In the genomic region with DNA sequence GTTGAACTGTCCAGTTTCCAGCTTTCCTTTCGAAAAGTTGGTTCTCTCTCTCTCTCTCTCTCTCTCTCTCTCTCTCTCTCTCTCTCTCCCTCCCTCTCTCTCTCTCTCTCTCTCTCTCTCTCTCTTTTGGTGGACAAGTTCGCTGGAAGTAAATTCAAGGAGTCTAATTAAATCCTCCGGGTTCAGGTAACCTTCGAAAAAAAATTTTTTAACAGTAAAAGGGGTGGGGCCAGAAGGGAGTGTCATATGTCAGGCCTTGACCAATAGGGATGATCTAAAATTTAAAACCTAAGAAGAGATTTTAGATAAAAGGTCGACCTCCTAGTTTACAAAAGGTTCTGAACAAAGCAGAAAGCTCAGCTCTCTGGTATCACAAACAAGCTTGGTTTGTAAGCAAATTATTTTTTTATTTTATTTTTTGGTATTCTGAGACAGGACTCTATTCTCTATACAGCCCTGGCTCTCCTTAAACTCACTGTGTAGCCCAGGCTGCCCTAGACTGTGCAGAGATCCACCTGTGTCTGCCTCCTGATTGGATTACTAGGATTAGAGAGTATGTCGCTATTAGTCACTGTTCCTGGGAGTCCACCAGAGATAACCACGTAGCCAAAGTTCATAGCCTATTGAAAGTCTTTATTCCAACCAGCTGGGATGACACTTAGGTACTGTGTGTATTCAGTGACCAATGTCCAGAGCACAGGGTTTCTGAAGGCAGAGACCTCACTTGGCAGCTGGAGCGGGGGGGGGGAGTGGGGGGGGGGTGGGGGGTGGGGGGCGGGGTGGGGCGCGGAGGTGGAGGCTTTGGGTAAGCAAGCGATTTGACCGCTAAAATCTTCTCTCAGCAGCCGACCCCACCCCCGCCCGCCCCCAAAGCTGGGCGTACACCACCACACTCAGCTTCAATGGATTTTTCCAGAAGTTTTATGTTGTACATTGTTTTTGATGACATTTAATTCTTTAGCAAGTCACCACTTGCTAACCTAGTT, we compare ENCODE assay signal across 8 mouse cellular contexts. TPM values are rescaled to one million over a fixed set of nuclear protein-coding genes. Genes with fewer than 3 reads are reported as not detected.
DNase-seq lines count a peak whose midpoint lies in the region; ATAC-seq and TF ChIP-seq lines count a peak whose summit lies in the region.

No protein-coding gene starts in this region.

- ATAC-seq in hindbrain, embryonic 11.5 days (ENCODE audit: low FRiP score) = peak; percentile 79
- ATAC-seq in limb, embryonic 14.5 days (ENCODE audit: low FRiP score, low read depth) = peak; percentile 56
- ATAC-seq in midbrain, embryonic 16.5 days = peak; percentile 77

- TF ChIP-seq CTCF in bone marrow, adult 2 months (IDR thresholded peaks at IDR 0.05; ENCODE audit: control insufficient read depth, insufficient read depth, low read length) = no peak

- peaks cover 22% of the 10 kb centered on the region for H3K36me3 ChIP-seq in forebrain, embryonic 10.5 days (replicated peaks)
- H3K36me3 ChIP-seq in hindbrain, embryonic 11.5 days (ENCODE audit: control insufficient read depth, insufficient read depth, low read length) = no peaks in the 10 kb centered on the region
- peaks cover 17% of the 10 kb centered on the region for H3K36me3 ChIP-seq in limb, embryonic 14.5 days (ENCODE audit: control insufficient read depth, insufficient read depth, low read length)
- no peaks in the 10 kb centered on the region for H3K36me3 ChIP-seq in midbrain, embryonic 16.5 days (ENCODE audit: control insufficient read depth, insufficient read depth, low read length)

- H3K9ac ChIP-seq in hindbrain, embryonic 11.5 days (ENCODE audit: low read depth, low read length) = no peak overlapping the region; the same call in 1 of the 2 replicates
- peak overlapping the region; percentile 92 for H3K9ac ChIP-seq in limb, embryonic 14.5 days (ENCODE audit: low read depth, low read length, severe bottlenecking)
- peak overlapping the region; percentile 70; the same call in 1 of the 2 replicates for H3K9ac ChIP-seq in midbrain, embryonic 16.5 days (ENCODE audit: low read depth, low read length)

- no peak for TF ChIP-seq POLR2A in bone marrow, adult 2 months (IDR thresholded peaks at IDR 0.05; ENCODE audit: borderline replicate concordance, control insufficient read depth, low read depth, low read length)
- no peak for TF ChIP-seq POLR2A in limb, embryonic 14.5 days (IDR thresholded peaks at IDR 0.05; ENCODE audit: borderline replicate concordance, extremely low read depth, insufficient read depth, insufficient read length)

- no peaks in the 10 kb centered on the region for H3K9me3 ChIP-seq in forebrain, embryonic 10.5 days
- H3K9me3 ChIP-seq in hindbrain, embryonic 11.5 days (ENCODE audit: control insufficient read depth, low read length) = no peaks in the 10 kb centered on the region
- H3K9me3 ChIP-seq in limb, embryonic 14.5 days (ENCODE audit: control insufficient read depth, low read length) = no peaks in the 10 kb centered on the region
- H3K9me3 ChIP-seq in midbrain, embryonic 16.5 days (replicated peaks; ENCODE audit: control insufficient read depth, low read length, poor library complexity, severe bottlenecking) = no peaks in the 10 kb centered on the region

- H3K27ac ChIP-seq in bone marrow, adult 2 months (ENCODE audit: control insufficient read depth, insufficient read depth, low read depth, low read length, poor library complexity) = peak overlapping the region; percentile 99
- peak overlapping the region; percentile 96 for H3K27ac ChIP-seq in forebrain, embryonic 10.5 days
- peak overlapping the region; percentile 83; the same call in 1 of the 2 replicates for H3K27ac ChIP-seq in hindbrain, embryonic 11.5 days (ENCODE audit: low read depth, low read length)
- H3K27ac ChIP-seq in limb, embryonic 14.5 days (replicated peaks; ENCODE audit: low read depth, low read length) = peak overlapping the region; percentile 99
- peak overlapping the region; percentile 80 for H3K27ac ChIP-seq in midbrain, embryonic 16.5 days (ENCODE audit: low read length)

- peaks cover 3% of the 10 kb centered on the region; the same call in 1 of the 2 replicates for H3K4me1 ChIP-seq in bone marrow, adult 2 months (ENCODE audit: control insufficient read depth, insufficient read depth, low read length)
- H3K4me1 ChIP-seq in forebrain, embryonic 10.5 days = peaks cover 50% of the 10 kb centered on the region
- no peaks in the 10 kb centered on the region for H3K4me1 ChIP-seq in hindbrain, embryonic 11.5 days (replicated peaks; ENCODE audit: control insufficient read depth, insufficient read depth, low read length)
- peaks cover 20% of the 10 kb centered on the region for H3K4me1 ChIP-seq in limb, embryonic 14.5 days (ENCODE audit: control insufficient read depth, insufficient read depth, low read length)
- H3K4me1 ChIP-seq in midbrain, embryonic 16.5 days (ENCODE audit: control insufficient read depth, insufficient read depth, low read length) = peaks cover 9% of the 10 kb centered on the region

- peak overlapping the region; percentile 49 for H3K4me2 ChIP-seq in hindbrain, embryonic 11.5 days (replicated peaks; ENCODE audit: low read depth, low read length)
- H3K4me2 ChIP-seq in limb, embryonic 14.5 days (replicated peaks; ENCODE audit: low read depth, low read length, severe bottlenecking) = peak overlapping the region; percentile 77
- peak overlapping the region; percentile 83 for H3K4me2 ChIP-seq in midbrain, embryonic 16.5 days (ENCODE audit: low read length)

- H3K27me3 ChIP-seq in forebrain, embryonic 10.5 days (ENCODE audit: poor library complexity, severe bottlenecking) = no peaks in the 10 kb centered on the region
- no peaks in the 10 kb centered on the region for H3K27me3 ChIP-seq in hindbrain, embryonic 11.5 days (ENCODE audit: control insufficient read depth, insufficient read depth, low read length)
- H3K27me3 ChIP-seq in limb, embryonic 14.5 days (ENCODE audit: control insufficient read depth, insufficient read depth, low read length) = no peaks in the 10 kb centered on the region
- no peaks in the 10 kb centered on the region for H3K27me3 ChIP-seq in midbrain, embryonic 16.5 days (ENCODE audit: control insufficient read depth, insufficient read depth, low read depth, low read length)

- peak; percentile 72 for DNase-seq in adrenal gland, adult 2 months
- DNase-seq in adrenal gland, adult 8-10 months = no peak
- peak; percentile 58 for DNase-seq in forebrain, embryonic 10.5 days (ENCODE audit: extremely low spot score, low spot score)
- peak; percentile 55 for DNase-seq in hindbrain, embryonic 11.5 days (ENCODE audit: low spot score)
- peak; percentile 78 for DNase-seq in limb, embryonic 14.5 days (ENCODE audit: low spot score)
- DNase-seq in frontal cortex, postnatal 14 days (ENCODE audit: low spot score in 2 of 2) = no peak

- 2% methylated on average over 17 of the region's 17 CpGs for WGBS in bone marrow, adult 2 months
- WGBS in forebrain, embryonic 10.5 days = 3% methylated on average over 17 of the region's 17 CpGs
- WGBS in hindbrain, embryonic 11.5 days = 6% methylated on average over 16 of the region's 17 CpGs
- 2% methylated on average over 14 of the region's 17 CpGs for WGBS in limb, embryonic 14.5 days
- 1% methylated on average over 17 of the region's 17 CpGs for WGBS in midbrain, embryonic 16.5 days

- peak overlapping the region; percentile 92 for H3K4me3 ChIP-seq in bone marrow, adult 2 months (replicated peaks; ENCODE audit: control insufficient read depth, low read depth, low read length)
- H3K4me3 ChIP-seq in forebrain, embryonic 10.5 days = peak overlapping the region; percentile 71
- peak overlapping the region; percentile 59 for H3K4me3 ChIP-seq in hindbrain, embryonic 11.5 days (ENCODE audit: low read depth, low read length)
- peak overlapping the region; percentile 64 for H3K4me3 ChIP-seq in limb, embryonic 14.5 days (replicated peaks; ENCODE audit: low read length)
- H3K4me3 ChIP-seq in midbrain, embryonic 16.5 days (ENCODE audit: low read depth, low read length) = peak overlapping the region; percentile 65

RNA-seq across cellular contexts. Expression of gene Cflar, which starts 1.1 kb away (rescaled TPM):
- 100 to 1,000 TPM in 1 of 2 experiments, 10 to 100 TPM in 1; 97.4 to 113 TPM for total RNA-seq in adrenal gland, adult 2 months (2021)
- polyA plus RNA-seq in adrenal gland, adult 2 months (2012; rRNA removed) = 37.3 and 41.7 TPM in 2 replicates
- 100 to 1,000 TPM; 108 to 144 (median 125) TPM for total RNA-seq in adrenal gland, adult 8-10 months (2022)
- polyA plus RNA-seq in bone marrow, adult 2 months (2011; ENCODE audit: insufficient read depth, insufficient read length, low replicate concordance, missing spikeins) = 32.3 and 72.0 TPM in 2 replicates
- polyA plus RNA-seq in forebrain, embryonic 10.5 days (2016; fragmentation: Nextera tagmentation; extraction: Ambion mirVana) = 26.3 and 30.7 TPM in 2 replicates
- polyA plus RNA-seq in hindbrain, embryonic 11.5 days (2014; fragmentation: Nextera tagmentation; extraction: Ambion mirVana) = 23.5 and 27.7 TPM in 2 replicates
- 28.9 and 30.9 TPM in 2 replicates for polyA plus RNA-seq in limb, embryonic 14.5 days (2012; rRNA removed)
- 34.1 and 37.2 TPM in 2 replicates for polyA plus RNA-seq in limb, embryonic 14.5 days (2014; fragmentation: Nextera tagmentation; extraction: Ambion mirVana)
- polyA plus RNA-seq in midbrain, embryonic 16.5 days (2015; fragmentation: Nextera tagmentation; extraction: Ambion mirVana) = 11.1 and 19.9 TPM in 2 replicates

RNA-seq across cellular contexts. Expression of gene Als2cr12, which starts 16.6 kb away (rescaled TPM):
- 1 to 10 TPM; 1.1 to 3.4 TPM for total RNA-seq in adrenal gland, adult 2 months (2021)
- 0.46 TPM in 1 of 2 replicates, not detected in the other for polyA plus RNA-seq in adrenal gland, adult 2 months (2012; rRNA removed)
- total RNA-seq in adrenal gland, adult 8-10 months (2022) = 1 to 10 TPM in 1 of 4 experiments, under 1 TPM in 3; 0.17 to 1.0 (median 0.76) TPM
- polyA plus RNA-seq in bone marrow, adult 2 months (2011; ENCODE audit: insufficient read depth, insufficient read length, low replicate concordance, missing spikeins) = not detected in 2 replicates
- not detected in 2 replicates for polyA plus RNA-seq in forebrain, embryonic 10.5 days (2016; fragmentation: Nextera tagmentation; extraction: Ambion mirVana)
- polyA plus RNA-seq in hindbrain, embryonic 11.5 days (2014; fragmentation: Nextera tagmentation; extraction: Ambion mirVana) = 0.10 TPM in 1 of 2 replicates, not detected in the other
- polyA plus RNA-seq in limb, embryonic 14.5 days (2012; rRNA removed) = not detected in 2 replicates
- 0.12 TPM in 1 of 2 replicates, not detected in the other for polyA plus RNA-seq in limb, embryonic 14.5 days (2014; fragmentation: Nextera tagmentation; extraction: Ambion mirVana)
- polyA plus RNA-seq in midbrain, embryonic 16.5 days (2015; fragmentation: Nextera tagmentation; extraction: Ambion mirVana) = not detected in 2 replicates

Comparison
In these comparisons a context has a peak if more than half of its experiments do, and no peak if none do; other contexts are left out.
1. DNase-seq: peak in adrenal gland, adult 2 months (single experiment), forebrain, embryonic 10.5 days (single experiment), hindbrain, embryonic 11.5 days (single experiment) and limb, embryonic 14.5 days (single experiment); none in adrenal gland, adult 8-10 months (single experiment) and frontal cortex, postnatal 14 days (0 of 2).
2. Peak in every context shown above with its lines, with median percentiles within 50 percentile points of each other: H3K27ac ChIP-seq, H3K4me3 ChIP-seq, ATAC-seq and H3K4me2 ChIP-seq.